Mouse (Mus musculus) midbrain, embryonic 16.5 days (tissue): ENCODE data around the gene Ankra2. TPM values are rescaled to one million over a fixed set of nuclear protein-coding genes. Genes with fewer than 3 reads are reported as not detected.

Experiments
- ATAC-seq: fragments of 200-750 bp; cut with Nextera tagmentation; 2 replicates; pipeline ENCODE4 v1.8.0; 2017; ENCODE audit warnings: moderate TSS enrichment
- H3K27ac ChIP-seq: fragments of 300-500 bp; sonication (generic); 2 replicates; pipeline ENCODE4 v1.5.1; 2014; ENCODE audit warnings: mild to moderate bottlenecking, low read length, mixed read lengths
- H3K27me3 ChIP-seq: fragments of 300-500 bp; sonication (generic); 2 replicates; pipeline ENCODE4 v1.6.1; 2014; ENCODE audit warnings: low read depth, low read length, mixed read lengths; ENCODE audit not compliant: control insufficient read depth, insufficient read depth
- H3K36me3 ChIP-seq: fragments of 300-500 bp; sonication (generic); 2 replicates; pipeline ENCODE4 v1.6.1; 2014; ENCODE audit warnings: mild to moderate bottlenecking, low read length, moderate library complexity, mixed read lengths; ENCODE audit not compliant: control insufficient read depth, insufficient read depth
- H3K4me1 ChIP-seq: fragments of 300-500 bp; sonication (generic); 2 replicates; pipeline ENCODE4 v1.6.1; 2014; ENCODE audit warnings: mild to moderate bottlenecking, low read length, mixed read lengths; ENCODE audit not compliant: control insufficient read depth, insufficient read depth
- H3K4me2 ChIP-seq: fragments of 300-500 bp; sonication (generic); 2 replicates; pipeline ENCODE4 v1.6.1; 2014; ENCODE audit warnings: mild to moderate bottlenecking, low read length, mixed read lengths
- H3K4me3 ChIP-seq: fragments of 300-500 bp; sonication (generic); 2 replicates; pipeline ENCODE4 v1.5.1; 2014; ENCODE audit warnings: low read depth, mild to moderate bottlenecking, low read length, moderate library complexity, mixed read lengths
- H3K9ac ChIP-seq: fragments of 300-500 bp; sonication (generic); 2 replicates; pipeline ENCODE4 v1.6.1; 2014; ENCODE audit warnings: low read depth, low read length, mixed read lengths
- H3K9me3 ChIP-seq: fragments of 300-500 bp; sonication (generic); replicated peaks from 2 replicates; pipeline ENCODE4 v1.6.1; 2014; ENCODE audit warnings: mild to moderate bottlenecking, low read length, mixed read lengths; ENCODE audit not compliant: control insufficient read depth, poor library complexity, severe bottlenecking
- WGBS: fragments of 180-500 bp; shearing (Covaris S2); extraction: QIAGEN DNeasy Blood & Tissue Kit; methylation state at CpG from one replicate; pipeline ENCODE4 v1.1.7; 2014; 5-methylcytosine and 5-hydroxymethylcytosine counted together
- polyA plus RNA-seq: library from polyadenylated mRNA; unstranded; fragments of >200 nt; fragmentation: Nextera tagmentation; extraction: Ambion mirVana; gene quantifications from 2 replicates; pipeline ENCODE4 v1.2.1, GENCODE M21; 2015

The Ankra2 gene
- polyA plus RNA-seq = 76.0 and 88.0 TPM in 2 replicates

DNA sequence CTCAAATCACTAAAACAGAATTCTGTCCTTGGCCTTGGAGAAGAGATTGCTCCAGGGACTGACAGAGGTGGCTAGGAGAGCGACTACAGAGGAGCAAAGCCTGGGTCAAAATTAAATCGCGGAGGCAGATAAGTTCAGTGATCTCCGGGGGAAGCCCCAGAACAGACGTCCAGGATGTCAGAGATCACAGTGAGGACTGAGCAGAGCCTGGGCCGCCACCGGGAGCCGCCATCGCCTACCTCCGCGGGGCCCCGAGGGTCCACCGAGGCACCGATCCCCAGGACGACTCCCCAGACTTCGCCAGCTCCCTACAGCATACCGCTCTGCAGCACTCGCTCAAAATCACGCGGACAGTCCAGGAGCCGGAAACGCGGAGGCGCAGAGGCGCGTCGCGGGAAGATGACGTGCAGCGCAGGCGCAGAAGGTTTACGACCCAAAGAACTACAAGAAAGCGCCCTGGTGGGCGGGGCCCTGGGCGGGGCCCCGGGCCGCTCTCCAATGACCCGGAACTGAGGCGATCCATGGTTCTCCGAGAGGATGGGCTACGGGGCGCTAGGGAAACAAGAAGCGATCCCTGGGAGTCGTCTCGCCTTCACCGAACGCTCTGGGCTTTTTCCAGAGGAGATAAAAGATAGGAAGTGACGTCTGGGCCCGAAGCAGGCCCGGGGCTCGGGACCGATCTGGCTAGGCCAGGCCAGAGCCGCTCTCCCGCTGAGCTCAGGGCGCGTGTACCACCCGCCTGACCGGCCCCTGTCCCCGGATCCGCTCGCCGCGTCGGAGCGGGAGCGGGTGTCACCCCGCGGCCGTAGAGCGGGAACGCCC is at the start of gene Ankra2, which contains the start of gene Utp15:
Ankra2 (plus strand) TSS at position 439 of the 822 bp plus-strand sequence.
Utp15 (minus strand) TSS at position 406 of the 822 bp plus-strand sequence.
- Histone ChIP-seq H3K9ac (peak within 1 kb of the TSS; percentile 90), H3K27me3 (no peaks in the 10 kb centered on the region), H3K36me3 (peaks cover 9% of the 10 kb centered on the region), H3K4me2 (peak within 1 kb of the TSS; percentile 71), H3K27ac (peak within 1 kb of the TSS; percentile 94), H3K9me3 (no peaks in the 10 kb centered on the region), H3K4me3 (peak within 1 kb of the TSS; percentile 79), H3K4me1 (peaks cover 18% of the 10 kb centered on the region)
- ATAC-seq = peak; percentile 99
- under 1% methylated on average over 71 of the region's 71 CpGs for WGBS

DNA sequence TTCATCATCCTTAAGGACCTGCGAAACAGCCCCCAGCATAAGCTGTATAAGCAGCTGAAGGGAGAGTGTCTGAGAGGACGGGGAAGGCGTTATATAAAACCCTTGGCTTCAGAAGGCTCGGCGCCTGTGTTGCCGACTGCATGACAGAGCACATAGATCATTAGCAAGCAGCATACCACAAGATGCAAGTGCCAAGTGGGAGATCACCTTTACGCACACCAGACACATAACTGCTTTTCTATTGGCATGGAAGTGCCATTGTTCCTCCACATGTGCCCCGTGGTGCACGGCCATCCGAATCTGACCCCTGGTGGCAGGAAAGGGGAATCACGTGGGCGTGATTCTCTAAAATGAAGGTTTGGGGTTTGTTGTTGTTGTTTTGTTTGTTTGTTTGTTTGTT is 40.0 kb upstream of the Ankra2 start:
- ATAC-seq = 0 out of 2 replicates have a peak, but pooled peaks have one; percentile 62
- H3K4me3 ChIP-seq = no peak overlapping the region
- H3K27me3 ChIP-seq = no peaks in the 10 kb centered on the region
- H3K4me1 ChIP-seq = no peaks in the 10 kb centered on the region
- 30% methylated on average over 12 of the region's 12 CpGs for WGBS
- no peaks in the 10 kb centered on the region for H3K36me3 ChIP-seq
- H3K9me3 ChIP-seq = no peaks in the 10 kb centered on the region
- H3K27ac ChIP-seq = no peak overlapping the region
- H3K9ac ChIP-seq = peak overlapping the region; percentile 30; the same call in 1 of the 2 replicates
- H3K4me2 ChIP-seq = peak overlapping the region; percentile 31; the same call in 1 of the 2 replicates

- no peaks in the 10 kb centered on the region for H3K9me3 ChIP-seq
- no peak overlapping the region for H3K4me3 ChIP-seq
- H3K27me3 ChIP-seq = no peaks in the 10 kb centered on the region
- H3K4me1 ChIP-seq = no peaks in the 10 kb centered on the region
- no peaks in the 10 kb centered on the region for H3K36me3 ChIP-seq
- H3K27ac ChIP-seq = no peak overlapping the region
- no peak overlapping the region for H3K9ac ChIP-seq
- WGBS = 73% methylated on average over 2 of the region's 2 CpGs
- ATAC-seq = no peak
- H3K4me2 ChIP-seq = no peak overlapping the region
These were observed 36.6 kb upstream of the Ankra2 start for GRCm38 (mm10) chr13:98226225-98226624.

DNA sequence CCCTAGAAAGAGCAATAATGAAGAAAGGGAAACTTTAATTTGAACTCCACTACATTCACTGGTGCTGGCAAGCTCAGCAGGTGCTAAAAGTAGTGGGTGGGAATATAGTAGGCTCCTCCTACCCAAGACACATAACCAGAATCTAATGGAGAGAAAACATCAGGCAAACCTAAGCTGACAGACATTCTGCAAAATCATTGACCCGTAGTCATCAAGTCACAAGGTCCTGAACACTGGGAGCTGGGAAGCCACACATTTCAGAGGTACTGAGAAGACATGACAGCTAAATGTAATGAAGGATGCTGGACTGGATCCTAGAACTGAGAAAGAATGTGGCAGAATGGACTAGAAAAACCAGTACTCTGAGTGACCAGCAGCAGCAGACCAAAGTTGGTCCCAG is 32.4 kb upstream of the Ankra2 start:
- no peak overlapping the region for H3K9ac ChIP-seq
- whole genome bisulfite sequencing = 84% methylated on average over 1 of the region's 1 CpGs
- no peak for ATAC-seq
- no peak overlapping the region for H3K4me2 ChIP-seq
- H3K27ac ChIP-seq = no peak overlapping the region
- no peaks in the 10 kb centered on the region for H3K4me1 ChIP-seq
- H3K9me3 ChIP-seq = no peaks in the 10 kb centered on the region
- no peak overlapping the region for H3K4me3 ChIP-seq
- H3K27me3 ChIP-seq = no peaks in the 10 kb centered on the region
- no peaks in the 10 kb centered on the region for H3K36me3 ChIP-seq

GRCm38 (mm10) chr13:98235451-98235850 is 27.4 kb upstream of the Ankra2 start:
- H3K27me3 ChIP-seq = no peaks in the 10 kb centered on the region
- 79% methylated on average over 6 of the region's 6 CpGs for WGBS
- no peaks in the 10 kb centered on the region for H3K36me3 ChIP-seq
- no peaks in the 10 kb centered on the region for H3K9me3 ChIP-seq
- no peak overlapping the region for H3K27ac ChIP-seq
- H3K4me1 ChIP-seq = no peaks in the 10 kb centered on the region
- H3K9ac ChIP-seq = no peak overlapping the region
- H3K4me2 ChIP-seq = no peak overlapping the region
- no peak for ATAC-seq
- H3K4me3 ChIP-seq = no peak overlapping the region

DNA sequence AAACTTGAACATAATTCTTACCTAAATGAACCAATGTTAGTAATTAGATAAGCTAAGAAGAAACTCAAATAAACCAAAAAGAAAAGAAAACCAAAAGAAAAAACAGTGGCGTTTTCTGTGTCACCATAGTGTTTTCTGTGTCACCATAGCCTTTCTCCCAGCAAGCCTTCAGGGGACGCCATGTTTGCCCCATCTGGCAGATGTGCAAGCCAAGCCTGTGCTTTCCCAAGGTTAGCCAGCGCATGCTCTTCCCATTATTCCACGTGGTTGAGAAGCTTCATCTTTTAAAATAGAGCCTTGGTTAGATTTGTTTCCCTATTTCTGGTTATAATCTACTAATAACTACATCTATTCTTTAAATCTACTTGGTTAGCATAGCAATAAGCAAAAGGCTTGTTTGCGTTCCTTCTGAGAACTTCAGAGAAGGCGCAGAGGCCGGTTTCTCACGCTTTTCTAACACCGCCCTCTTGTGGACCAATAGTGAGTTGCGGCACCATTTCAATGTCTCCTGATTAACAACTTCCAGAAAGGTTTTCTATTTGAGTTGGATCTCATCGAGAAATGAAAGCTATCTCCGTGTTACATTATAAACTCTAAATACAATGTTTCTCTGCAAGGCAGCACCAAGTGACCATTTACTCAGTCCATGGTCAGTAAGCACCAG is 22.8 kb upstream of the Ankra2 start:
- no peak for ATAC-seq
- Histone ChIP-seq H3K36me3 (no peaks in the 10 kb centered on the region), H3K4me1 (no peaks in the 10 kb centered on the region), H3K27me3 (no peaks in the 10 kb centered on the region), H3K4me3 (no peak overlapping the region), H3K27ac (no peak overlapping the region), H3K9me3 (no peaks in the 10 kb centered on the region), H3K4me2 (no peak overlapping the region), H3K9ac (no peak overlapping the region)
- 19% methylated on average over 12 of the region's 12 CpGs for WGBS

DNA sequence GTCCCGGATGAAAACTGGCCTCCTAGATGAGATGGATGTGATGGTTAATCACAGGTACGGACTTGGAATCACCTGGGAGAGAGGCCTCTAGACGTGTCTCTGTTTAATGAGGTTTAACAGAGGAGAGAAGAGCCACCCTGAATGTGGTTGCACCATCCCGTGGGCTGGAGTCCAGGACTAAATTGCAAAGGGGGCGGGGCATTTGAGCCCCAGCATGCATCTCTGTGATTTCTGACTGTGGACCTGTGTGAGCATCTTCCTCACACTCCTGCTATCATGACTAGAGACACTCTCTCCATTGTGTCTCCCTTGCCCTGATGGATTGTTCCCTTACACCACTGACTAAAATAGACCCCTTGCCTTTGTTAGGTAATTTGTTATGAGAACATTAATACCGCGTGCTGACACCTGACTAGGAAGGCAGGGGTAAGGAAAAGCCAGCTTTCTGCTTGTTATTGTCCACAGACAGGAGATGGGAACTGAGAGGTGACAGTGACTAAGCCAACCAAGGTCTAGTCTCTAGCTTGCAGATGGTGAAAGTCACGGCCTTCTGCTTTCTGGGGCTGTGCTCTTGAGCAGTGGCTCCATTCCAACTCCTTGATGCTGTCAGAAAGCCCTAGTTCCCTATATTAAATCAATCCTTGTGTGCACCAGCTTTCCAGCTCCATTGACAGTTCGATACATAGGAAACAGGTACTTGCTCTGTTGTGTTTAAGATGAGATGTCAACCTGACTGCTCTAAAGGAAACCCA is 21.2 kb upstream of the Ankra2 start:
- 77% methylated on average over 9 of the region's 9 CpGs for WGBS
- H3K27ac ChIP-seq = no peak overlapping the region
- H3K9ac ChIP-seq = no peak overlapping the region
- H3K27me3 ChIP-seq = no peaks in the 10 kb centered on the region
- H3K4me1 ChIP-seq = no peaks in the 10 kb centered on the region
- H3K9me3 ChIP-seq = no peaks in the 10 kb centered on the region
- no peaks in the 10 kb centered on the region for H3K36me3 ChIP-seq
- ATAC-seq = no peak
- no peak overlapping the region for H3K4me3 ChIP-seq
- H3K4me2 ChIP-seq = no peak overlapping the region

DNA sequence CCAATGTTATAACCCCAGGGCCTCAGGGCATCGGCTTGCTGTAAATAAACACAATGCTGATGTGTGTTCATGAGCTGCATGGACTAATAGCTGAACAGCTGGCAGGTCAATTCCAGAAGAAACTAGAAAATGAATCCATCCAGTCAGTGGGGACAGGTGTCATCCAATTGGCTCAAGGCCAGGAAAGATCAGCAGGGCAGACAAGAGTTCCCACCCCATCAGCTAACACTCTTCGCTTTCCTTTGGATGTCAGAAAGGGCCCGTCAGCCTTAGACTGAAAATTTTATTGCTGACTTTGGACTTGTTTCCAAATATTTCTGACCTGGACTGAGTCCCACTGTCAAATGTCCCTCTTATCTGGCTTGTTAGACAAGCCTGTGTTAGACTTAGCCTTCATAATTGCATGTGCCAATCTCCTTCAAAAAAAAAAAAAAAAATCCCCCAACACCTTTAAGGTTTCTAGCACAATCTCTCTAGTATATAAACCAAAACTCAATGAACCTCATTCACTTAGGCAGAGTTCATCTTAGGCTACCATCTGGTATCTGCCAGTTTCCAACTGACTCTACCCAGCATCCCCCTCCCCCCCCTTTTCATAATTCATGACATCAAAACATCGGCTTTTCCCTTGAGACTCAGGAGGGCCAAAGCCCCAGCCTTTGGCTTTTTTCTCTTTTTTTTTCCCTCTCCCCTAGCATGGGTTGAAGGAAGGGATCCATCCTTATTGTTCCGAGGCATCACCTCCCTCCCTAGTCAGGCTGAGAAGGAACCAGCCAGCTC is 18.1 kb upstream of the Ankra2 start:
- H3K4me1 ChIP-seq = no peaks in the 10 kb centered on the region
- no peak overlapping the region for H3K4me2 ChIP-seq
- no peak overlapping the region for H3K27ac ChIP-seq
- no peak overlapping the region for H3K9ac ChIP-seq
- H3K27me3 ChIP-seq = no peaks in the 10 kb centered on the region
- H3K9me3 ChIP-seq = no peaks in the 10 kb centered on the region
- peaks cover 6% of the 10 kb centered on the region for H3K36me3 ChIP-seq
- H3K4me3 ChIP-seq = no peak overlapping the region
- ATAC-seq = no peak
- WGBS = 50% methylated on average over 5 of the region's 5 CpGs
